Mouse (Mus musculus) ovary, postnatal 10 days (tissue): ENCODE results near the gene Primpol.
A peak's percentile ranks its signal among the peaks of the same experiment; 100 is the strongest.

ENCODE experiments used
- DNase-seq: peaks from one replicate; pipeline ENCODE4 v3.0.0; 2022; ENCODE audit warnings: low spot score

The Primpol gene

GRCm38 (mm10) chr8:46616879-46617689, at the start of gene Primpol, which contains the start of gene Casp3:
Gene Primpol, minus strand, starts transcription at chr8:46617212.
Gene Casp3, plus strand, starts transcription at chr8:46617291.
- peak; percentile 93 for DNase-seq

GRCm38 (mm10) chr8:46655919-46656318, 38.9 kb upstream of the Primpol start:
- DNase-seq, result no peak

- no peak for DNase-seq
These were observed 34.9 kb upstream of the Primpol start for GRCm38 (mm10) chr8:46651872-46652271.

GRCm38 (mm10) chr8:46648421-46648820, 31.4 kb upstream of the Primpol start:
- DNase-seq, result no peak

GRCm38 (mm10) chr8:46641272-46641671, 24.3 kb upstream of the Primpol start:
- no peak for DNase-seq

- no peak for DNase-seq
These were observed 22.8 kb upstream of the Primpol start for GRCm38 (mm10) chr8:46639852-46640251.

- no peak for DNase-seq
These were observed 22.1 kb upstream of the Primpol start for GRCm38 (mm10) chr8:46639010-46639571.

- no peak for DNase-seq
These were observed 13.9 kb upstream of the Primpol start for GRCm38 (mm10) chr8:46630932-46631331.

- no peak for DNase-seq
These were observed 13.4 kb upstream of the Primpol start for GRCm38 (mm10) chr8:46630422-46630821.

- DNase-seq, result no peak
These were observed 11.6 kb upstream of the Primpol start for GRCm38 (mm10) chr8:46628645-46629044.

GRCm38 (mm10) chr8:46627881-46628280, 10.9 kb upstream of the Primpol start:
- no peak for DNase-seq

- no peak for DNase-seq
These were observed 9.6 kb upstream of the Primpol start for GRCm38 (mm10) chr8:46626642-46627041.

- DNase-seq, result no peak
These were observed 8.2 kb upstream of the Primpol start for GRCm38 (mm10) chr8:46625166-46625565.

- DNase-seq, result no peak
These were observed 5.6 kb upstream of the Primpol start for GRCm38 (mm10) chr8:46622446-46623270.

GRCm38 (mm10) chr8:46618639-46619320, 1.8 kb upstream of the Primpol start:
- no peak for DNase-seq

GRCm38 (mm10) chr8:46617690-46618620, 943 bp upstream of the Primpol start:
- DNase-seq, result no peak

- no peak for DNase-seq
These were observed 1.1 kb downstream of the Primpol start for GRCm38 (mm10) chr8:46615936-46616335.

- DNase-seq, result no peak
These were observed 3.6 kb downstream of the Primpol start for GRCm38 (mm10) chr8:46613377-46613776.

- no peak for DNase-seq
These were observed 4.1 kb downstream of the Primpol start for GRCm38 (mm10) chr8:46612913-46613312.

- no peak for DNase-seq
These were observed 5.5 kb downstream of the Primpol start for GRCm38 (mm10) chr8:46611557-46611956.

GRCm38 (mm10) chr8:46606930-46607329, 10.1 kb downstream of the Primpol start:
- DNase-seq, result no peak
